Mouse (Mus musculus) spleen, embryonic (tissue): ENCODE results near the gene Bdkrb1.

ENCODE experiments used
- CTCF ChIA-PET: fragments of 350-600 bp; sonication (Branson Sonifier 250); formaldehyde crosslinking; loops from one replicate; lab custom pipeline; 2022; lab: Charles Lee

Gene Bdkrb1

GRCm38 (mm10) chr12:105598503-105598902 is 4.4 kb upstream of the Bdkrb1 start:
- CTCF ChIA-PET: interaction anchor here (0.6 to 1.2 kb wide), 3 partner anchors 13 to 187 kb away, joined by 3 to 11 read pairs (median 11); no protein-coding TSS in a partner anchor

DNA sequence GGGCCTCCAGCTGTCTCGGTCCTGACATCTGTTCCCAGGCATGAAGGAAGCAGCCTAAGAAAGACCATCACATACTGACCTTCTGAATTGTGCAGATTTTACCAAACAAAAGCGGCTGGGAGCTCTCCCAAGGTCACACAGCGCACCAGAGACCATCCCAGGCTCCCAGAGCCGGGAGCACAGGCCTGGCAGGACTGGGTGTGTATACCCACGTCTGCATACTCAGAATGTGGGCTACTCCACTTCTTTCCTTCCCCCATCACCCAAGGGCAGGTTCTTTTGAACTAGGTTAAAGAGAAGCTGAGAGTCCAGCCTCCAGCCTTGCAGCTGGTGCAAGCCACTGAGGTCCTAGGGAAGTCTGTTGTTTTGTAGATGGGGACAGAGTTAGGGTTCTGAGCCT is 3.8 kb upstream of the Bdkrb1 start:
- CTCF ChIA-PET: no interaction called here

- CTCF ChIA-PET: no interaction called here
These were observed 1.3 kb upstream of the Bdkrb1 start for GRCm38 (mm10) chr12:105601586-105601985.

GRCm38 (mm10) chr12:105603904-105604303 is 1.0 kb downstream of the Bdkrb1 start:
- CTCF ChIA-PET: no interaction called here

- CTCF ChIA-PET: no interaction called here
These were observed 2.3 kb downstream of the Bdkrb1 start for GRCm38 (mm10) chr12:105605212-105605611.

GRCm38 (mm10) chr12:105606881-105607280 is 4.0 kb downstream of the Bdkrb1 start:
- CTCF ChIA-PET: no interaction called here

- CTCF ChIA-PET: interaction anchor here (0.6 to 1.0 kb wide), 2 partner anchors 13 to 113 kb away, joined by 3 to 7 read pairs; no protein-coding TSS in a partner anchor
These were observed 8.2 kb downstream of the Bdkrb1 start for GRCm38 (mm10) chr12:105611045-105611444.

DNA sequence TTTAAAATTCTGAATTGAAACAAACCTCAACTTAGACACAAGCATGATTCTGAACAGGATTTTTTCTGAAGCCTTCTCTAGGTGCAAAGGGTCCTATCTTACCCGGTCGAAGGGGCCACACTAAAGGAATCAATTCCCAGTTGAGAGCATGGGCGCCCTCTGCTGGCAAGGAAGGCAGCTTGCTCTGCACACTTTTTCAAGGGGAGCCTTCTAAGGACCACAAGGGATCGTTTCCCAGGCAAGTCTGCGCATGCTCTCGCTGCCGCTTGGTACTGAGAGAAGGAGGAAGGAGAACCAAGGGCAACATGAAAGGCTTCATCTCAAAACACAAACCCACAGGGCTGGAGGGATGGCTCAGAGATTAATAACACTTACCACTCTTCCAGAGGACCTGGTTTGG is 8.9 kb downstream of the Bdkrb1 start:
- CTCF ChIA-PET: interaction anchor here (0.7 to 1.0 kb wide), 2 partner anchors 14 to 213 kb away, joined by 3 to 4 read pairs; no protein-coding TSS in a partner anchor

- CTCF ChIA-PET: no interaction called here
These were observed 10.7 kb downstream of the Bdkrb1 start for GRCm38 (mm10) chr12:105613559-105613958.

DNA sequence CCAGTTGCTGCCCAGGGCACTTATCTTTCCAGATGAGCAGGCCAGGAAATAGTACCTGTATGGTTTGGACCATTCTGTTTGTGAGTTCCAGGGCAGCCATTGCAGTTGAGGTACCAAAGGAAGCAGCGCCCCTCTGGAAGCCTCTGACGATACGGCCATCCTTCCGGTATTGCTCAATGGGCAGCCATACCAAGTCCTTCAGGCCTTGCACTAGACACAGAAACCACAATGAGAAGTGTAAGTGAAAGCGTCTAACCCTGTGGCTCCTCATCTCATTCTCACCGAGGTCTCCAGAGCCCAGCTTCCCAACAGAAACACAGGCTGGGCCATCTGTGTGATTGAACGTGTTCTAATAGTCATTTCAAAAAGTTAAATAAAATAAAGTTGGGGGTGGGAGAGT is 19.2 kb downstream of the Bdkrb1 start:
- CTCF ChIA-PET: no interaction called here

GRCm38 (mm10) chr12:105622981-105623539 is 20.2 kb downstream of the Bdkrb1 start:
- CTCF ChIA-PET: no interaction called here

- CTCF ChIA-PET: no interaction called here
These were observed 22.9 kb downstream of the Bdkrb1 start for GRCm38 (mm10) chr12:105625798-105626197.

- CTCF ChIA-PET: no interaction called here
These were observed 31.6 kb downstream of the Bdkrb1 start for GRCm38 (mm10) chr12:105634374-105635067.

DNA sequence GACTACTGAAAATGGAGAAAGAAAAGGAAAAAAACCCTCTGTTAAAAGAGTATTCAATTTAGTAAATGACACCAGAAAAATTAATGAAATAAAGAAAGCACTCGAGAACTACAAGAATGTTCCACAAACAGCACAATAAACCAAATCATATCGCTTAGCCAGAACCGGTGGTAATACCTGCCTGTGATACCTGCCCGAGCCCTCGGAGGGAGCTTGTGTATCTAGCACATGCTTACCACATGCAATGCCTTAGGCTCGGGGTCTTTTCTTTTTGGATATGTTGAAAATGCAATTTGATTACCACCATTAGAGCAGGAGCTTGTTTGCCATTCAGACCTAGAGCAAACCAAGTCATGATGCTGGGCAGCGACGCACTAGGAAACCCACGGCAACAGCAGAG is 33.7 kb downstream of the Bdkrb1 start:
- CTCF ChIA-PET: no interaction called here

- CTCF ChIA-PET: no interaction called here
These were observed 34.7 kb downstream of the Bdkrb1 start for GRCm38 (mm10) chr12:105637554-105637953.

DNA sequence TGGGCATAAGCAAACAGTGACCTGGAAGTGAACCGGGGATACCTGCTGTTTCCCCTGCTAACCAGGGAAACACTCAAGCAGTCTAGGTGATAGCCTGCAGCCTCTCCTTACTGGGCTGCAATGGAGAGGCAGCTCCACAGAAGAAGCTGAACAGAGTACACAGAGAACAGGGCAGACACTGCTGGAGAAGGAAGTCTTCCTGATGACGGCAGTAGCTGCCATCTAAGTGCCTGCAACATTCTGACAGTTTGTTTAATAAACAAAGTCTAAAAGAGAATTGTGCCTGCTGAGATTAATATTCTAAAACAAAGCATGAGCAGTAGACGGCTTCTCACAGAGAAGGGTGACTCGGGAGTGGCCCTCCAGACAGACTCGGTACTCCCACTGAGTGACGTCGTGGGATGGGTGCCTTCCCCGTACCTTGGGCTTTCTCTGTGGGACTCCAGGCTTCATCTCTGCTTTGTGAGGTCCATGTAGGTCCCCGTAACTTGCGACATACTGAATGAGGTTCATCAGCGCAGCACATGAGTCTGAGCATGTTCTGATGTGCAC is 40.0 kb downstream of the Bdkrb1 start:
- CTCF ChIA-PET: no interaction called here
